Mouse (Mus musculus) forebrain, embryonic 15.5 days (tissue): Measurements from ENCODE around the gene Apom. TPM values are rescaled to one million over a fixed set of nuclear protein-coding genes. Genes with fewer than 3 reads are reported as not detected.
A peak's percentile ranks its signal among the peaks of the same experiment; 100 is the strongest.

Experiments
- ATAC-seq: fragments of 200-750 bp; cut with Nextera tagmentation; replicated peaks from 2 replicates; pipeline ENCODE4 v1.8.0; 2017; ENCODE audit warnings: mild to moderate bottlenecking, moderate TSS enrichment, moderate library complexity
- H3K27ac ChIP-seq: fragments of 300-500 bp; sonication (generic); replicated peaks from 2 replicates; pipeline ENCODE4 v1.5.1; 2015; ENCODE audit warnings: mild to moderate bottlenecking, inconsistent platforms
- H3K27me3 ChIP-seq: fragments of 300-500 bp; sonication (generic); 2 replicates; pipeline ENCODE4 v1.6.1; 2015; ENCODE audit warnings: inconsistent platforms
- H3K36me3 ChIP-seq: fragments of 300-500 bp; sonication (generic); 2 replicates; pipeline ENCODE4 v1.6.1; 2015; ENCODE audit warnings: mild to moderate bottlenecking, inconsistent platforms
- H3K4me1 ChIP-seq: fragments of 300-500 bp; sonication (generic); 2 replicates; pipeline ENCODE4 v1.6.1; 2015; ENCODE audit warnings: inconsistent platforms
- H3K4me2 ChIP-seq: fragments of 300-500 bp; sonication (generic); replicated peaks from 2 replicates; pipeline ENCODE4 v1.6.1; 2015; ENCODE audit warnings: mild to moderate bottlenecking, inconsistent platforms
- H3K4me3 ChIP-seq: fragments of 300-500 bp; sonication (generic); 2 replicates; pipeline ENCODE4 v1.5.1; 2015; ENCODE audit warnings: mild to moderate bottlenecking, inconsistent platforms
- H3K9ac ChIP-seq: fragments of 300-500 bp; sonication (generic); replicated peaks from 2 replicates; pipeline ENCODE4 v1.6.1; 2015; ENCODE audit warnings: mild to moderate bottlenecking, inconsistent platforms
- H3K9me3 ChIP-seq: fragments of 300-500 bp; sonication (generic); 2 replicates; pipeline ENCODE4 v1.6.1; 2016; ENCODE audit warnings: inconsistent platforms
- WGBS: fragments of 180-500 bp; shearing (Covaris S2); methylation state at CpG from one replicate; pipeline ENCODE4 v1.1.7; 2015; ENCODE audit warnings: mixed read lengths; 5-methylcytosine and 5-hydroxymethylcytosine counted together
- polyA plus RNA-seq: library from polyadenylated mRNA; unstranded; fragments of >200 nt; fragmentation: Nextera tagmentation; extraction: Ambion mirVana; gene quantifications from 2 replicates; pipeline ENCODE4 v1.2.1, GENCODE M21; 2015

Gene Apom
- 0.28 and 0.31 TPM in 2 replicates for polyA plus RNA-seq

DNA sequence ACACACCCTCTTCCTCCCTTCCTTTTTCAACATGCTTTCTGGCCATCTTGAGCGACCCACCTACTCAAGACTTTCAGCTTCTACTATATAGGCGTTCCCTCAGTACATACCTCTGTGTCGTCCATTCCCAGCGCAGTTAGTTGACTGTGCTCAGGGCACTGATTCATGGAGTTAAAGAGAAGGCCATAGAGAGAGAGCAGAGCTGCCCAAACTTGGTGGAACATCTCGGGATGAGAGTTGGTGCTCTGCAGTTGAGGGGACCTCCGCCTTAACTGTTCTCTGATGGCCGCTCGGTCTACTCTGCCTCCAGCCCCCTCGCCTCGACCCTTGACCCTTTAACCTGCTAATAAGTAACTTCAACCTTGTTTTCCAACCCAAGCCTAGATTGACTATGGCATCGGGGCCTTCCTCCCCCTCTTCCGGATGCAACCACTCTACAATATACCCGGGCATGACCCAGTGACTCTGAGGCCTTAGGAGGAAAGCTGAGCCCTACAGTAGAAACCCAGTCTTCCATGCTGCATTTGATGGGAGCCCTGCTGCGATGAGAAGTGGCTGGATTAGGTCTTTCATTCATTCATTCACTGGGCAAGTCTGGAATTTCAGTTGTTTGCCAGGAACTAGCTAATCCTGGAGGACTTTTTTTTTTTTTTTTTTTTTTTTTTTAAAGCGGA lies at the start of gene Apom:
Gene Apom (minus strand): TSS at position 551 of the 674 bp plus-strand sequence.
- Histone ChIP-seq H3K27ac (no peak within 1 kb of the TSS), H3K36me3 (no peaks in the 10 kb centered on the region), H3K9ac (no peak within 1 kb of the TSS), H3K4me1 (peaks cover 26% of the 10 kb centered on the region), H3K27me3 (no peaks in the 10 kb centered on the region), H3K4me2 (no peak within 1 kb of the TSS), H3K9me3 (no peaks in the 10 kb centered on the region), H3K4me3 (no peak within 1 kb of the TSS)
- no peak for ATAC-seq
- 83% methylated on average over 15 of the region's 15 CpGs for WGBS

DNA sequence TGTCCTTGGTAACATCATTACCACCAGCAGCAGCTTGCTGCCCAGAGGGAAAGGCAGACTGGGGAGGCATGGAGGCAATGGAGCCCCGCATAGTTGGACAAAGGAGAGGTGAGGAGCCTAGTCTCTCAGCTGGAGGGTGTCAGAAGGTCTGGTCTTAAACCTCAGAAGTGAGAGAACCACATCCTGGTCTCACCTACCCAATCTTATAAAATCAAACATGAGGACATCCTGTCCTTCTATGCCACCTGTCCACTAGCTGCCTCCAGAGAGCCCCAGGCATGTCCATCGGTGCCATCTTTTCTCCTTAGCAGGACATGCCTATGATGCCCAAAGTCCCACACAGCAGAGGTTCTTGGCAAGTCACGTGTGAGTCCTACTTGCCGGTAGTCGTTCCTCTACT lies 48.2 kb upstream of the Apom start:
- WGBS = 90% methylated on average over 5 of the region's 5 CpGs
- no peak for ATAC-seq
- Histone ChIP-seq H3K27ac (no peak overlapping the region), H3K27me3 (no peaks in the 10 kb centered on the region), H3K4me3 (no peak overlapping the region), H3K9ac (no peak overlapping the region), H3K4me2 (no peak overlapping the region), H3K36me3 (no peaks in the 10 kb centered on the region), H3K9me3 (no peaks in the 10 kb centered on the region), H3K4me1 (no peaks in the 10 kb centered on the region)

- no peaks in the 10 kb centered on the region for H3K4me1 ChIP-seq
- no peak for ATAC-seq
- H3K4me3 ChIP-seq = no peak overlapping the region
- no peaks in the 10 kb centered on the region for H3K36me3 ChIP-seq
- no peak overlapping the region for H3K4me2 ChIP-seq
- 10% methylated on average over 5 of the region's 5 CpGs for WGBS
- H3K27ac ChIP-seq = no peak overlapping the region
- H3K27me3 ChIP-seq = no peaks in the 10 kb centered on the region
- H3K9me3 ChIP-seq = no peaks in the 10 kb centered on the region
- no peak overlapping the region for H3K9ac ChIP-seq
These were observed 46.7 kb upstream of the Apom start for GRCm38 (mm10) chr17:35178528-35178927.

- H3K4me1 ChIP-seq = no peaks in the 10 kb centered on the region
- H3K9ac ChIP-seq = no peak within 1 kb of the TSS
- no peaks in the 10 kb centered on the region for H3K36me3 ChIP-seq
- no peak within 1 kb of the TSS for H3K4me2 ChIP-seq
- no peaks in the 10 kb centered on the region for H3K9me3 ChIP-seq
- WGBS = 38% methylated on average over 2 of the region's 2 CpGs
- no peaks in the 10 kb centered on the region for H3K27me3 ChIP-seq
- H3K4me3 ChIP-seq = no peak within 1 kb of the TSS
- no peak within 1 kb of the TSS for H3K27ac ChIP-seq
- ATAC-seq = no peak
These were observed 44.1 kb upstream of the Apom start, which contains the start of gene Aif1 for GRCm38 (mm10) chr17:35175968-35176367. Gene Aif1, minus strand, starts transcription at chr17:35176068.

- H3K4me1 ChIP-seq = no peaks in the 10 kb centered on the region
- WGBS = 74% methylated on average over 6 of the region's 6 CpGs
- H3K36me3 ChIP-seq = no peaks in the 10 kb centered on the region
- H3K4me2 ChIP-seq = no peak overlapping the region
- H3K27ac ChIP-seq = no peak overlapping the region
- no peak overlapping the region for H3K4me3 ChIP-seq
- no peak for ATAC-seq
- H3K27me3 ChIP-seq = no peaks in the 10 kb centered on the region
- no peak overlapping the region for H3K9ac ChIP-seq
- no peaks in the 10 kb centered on the region for H3K9me3 ChIP-seq
These were observed 43.5 kb upstream of the Apom start for GRCm38 (mm10) chr17:35175382-35175781.

GRCm38 (mm10) chr17:35174201-35174977 lies 42.5 kb upstream of the Apom start:
- Histone ChIP-seq H3K9me3 (no peaks in the 10 kb centered on the region), H3K4me2 (no peak overlapping the region), H3K27me3 (no peaks in the 10 kb centered on the region), H3K27ac (no peak overlapping the region), H3K4me3 (no peak overlapping the region), H3K9ac (no peak overlapping the region), H3K36me3 (no peaks in the 10 kb centered on the region), H3K4me1 (no peaks in the 10 kb centered on the region)
- WGBS = 77% methylated on average over 8 of the region's 8 CpGs
- ATAC-seq = no peak

GRCm38 (mm10) chr17:35173329-35173728 lies 41.5 kb upstream of the Apom start:
- WGBS = 69% methylated on average over 3 of the region's 3 CpGs
- no peaks in the 10 kb centered on the region for H3K36me3 ChIP-seq
- no peaks in the 10 kb centered on the region for H3K27me3 ChIP-seq
- no peaks in the 10 kb centered on the region for H3K4me1 ChIP-seq
- H3K4me2 ChIP-seq = no peak overlapping the region
- H3K9me3 ChIP-seq = no peaks in the 10 kb centered on the region
- ATAC-seq = no peak
- no peak overlapping the region for H3K27ac ChIP-seq
- no peak overlapping the region for H3K9ac ChIP-seq
- no peak overlapping the region for H3K4me3 ChIP-seq

DNA sequence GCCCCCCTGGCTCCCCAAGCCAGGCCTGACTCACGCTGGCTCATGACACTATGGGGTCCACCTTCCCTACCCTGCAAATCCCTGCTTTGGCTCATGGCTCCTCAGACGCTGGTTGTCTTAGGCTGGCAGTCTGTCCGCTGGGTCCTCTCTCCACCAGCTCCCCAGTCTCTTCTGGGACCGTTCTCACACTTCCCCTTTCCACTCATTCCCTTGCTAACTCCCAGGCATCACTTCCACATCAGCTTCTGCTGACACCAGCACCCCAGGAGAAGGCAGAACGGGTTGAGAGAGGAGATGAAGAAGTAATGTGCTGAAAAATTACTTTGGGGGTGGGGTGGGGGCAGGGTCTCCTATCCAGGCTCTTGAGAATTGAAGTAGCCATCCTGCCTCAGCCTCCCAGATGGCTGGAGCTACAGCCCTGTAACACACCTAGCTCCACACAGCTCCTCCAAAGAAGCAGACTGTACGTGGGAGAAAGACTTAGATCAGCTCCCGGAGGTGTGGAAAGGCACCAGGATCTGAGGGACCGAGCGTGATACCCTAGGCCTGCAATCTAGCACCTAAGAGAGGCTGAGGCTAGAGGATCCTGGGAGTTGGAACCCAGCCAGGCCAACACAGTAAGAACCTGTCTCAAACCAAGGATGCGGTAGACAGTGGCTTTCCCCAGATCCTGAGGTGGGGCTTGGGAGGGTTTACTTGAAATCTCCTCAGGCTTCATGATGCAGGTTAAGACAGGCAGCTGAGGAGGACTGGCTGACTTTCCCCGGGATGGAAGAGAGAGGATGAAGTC lies 40.8 kb upstream of the Apom start:
- Histone ChIP-seq H3K9ac (no peak overlapping the region), H3K36me3 (no peaks in the 10 kb centered on the region), H3K4me3 (no peak overlapping the region), H3K27ac (no peak overlapping the region), H3K27me3 (no peaks in the 10 kb centered on the region), H3K9me3 (no peaks in the 10 kb centered on the region), H3K4me1 (no peaks in the 10 kb centered on the region), H3K4me2 (no peak overlapping the region)
- no peak for ATAC-seq
- 69% methylated on average over 11 of the region's 11 CpGs for WGBS

GRCm38 (mm10) chr17:35168541-35169207 lies 36.8 kb upstream of the Apom start:
- Histone ChIP-seq H3K27me3 (no peaks in the 10 kb centered on the region), H3K4me1 (peaks cover 10% of the 10 kb centered on the region), H3K36me3 (no peaks in the 10 kb centered on the region), H3K9ac (no peak overlapping the region), H3K9me3 (no peaks in the 10 kb centered on the region), H3K4me3 (no peak overlapping the region), H3K4me2 (no peak overlapping the region), H3K27ac (peak overlapping the region; percentile 64)
- 20% methylated on average over 4 of the region's 4 CpGs for WGBS
- ATAC-seq = no peak

GRCm38 (mm10) chr17:35167794-35168193 lies 35.9 kb upstream of the Apom start:
- Histone ChIP-seq H3K4me3 (no peak overlapping the region), H3K9me3 (no peaks in the 10 kb centered on the region), H3K36me3 (no peaks in the 10 kb centered on the region), H3K4me2 (no peak overlapping the region), H3K27ac (no peak overlapping the region), H3K9ac (no peak overlapping the region), H3K4me1 (peaks cover 18% of the 10 kb centered on the region), H3K27me3 (no peaks in the 10 kb centered on the region)
- ATAC-seq = no peak
- 89% methylated on average over 7 of the region's 7 CpGs for WGBS

DNA sequence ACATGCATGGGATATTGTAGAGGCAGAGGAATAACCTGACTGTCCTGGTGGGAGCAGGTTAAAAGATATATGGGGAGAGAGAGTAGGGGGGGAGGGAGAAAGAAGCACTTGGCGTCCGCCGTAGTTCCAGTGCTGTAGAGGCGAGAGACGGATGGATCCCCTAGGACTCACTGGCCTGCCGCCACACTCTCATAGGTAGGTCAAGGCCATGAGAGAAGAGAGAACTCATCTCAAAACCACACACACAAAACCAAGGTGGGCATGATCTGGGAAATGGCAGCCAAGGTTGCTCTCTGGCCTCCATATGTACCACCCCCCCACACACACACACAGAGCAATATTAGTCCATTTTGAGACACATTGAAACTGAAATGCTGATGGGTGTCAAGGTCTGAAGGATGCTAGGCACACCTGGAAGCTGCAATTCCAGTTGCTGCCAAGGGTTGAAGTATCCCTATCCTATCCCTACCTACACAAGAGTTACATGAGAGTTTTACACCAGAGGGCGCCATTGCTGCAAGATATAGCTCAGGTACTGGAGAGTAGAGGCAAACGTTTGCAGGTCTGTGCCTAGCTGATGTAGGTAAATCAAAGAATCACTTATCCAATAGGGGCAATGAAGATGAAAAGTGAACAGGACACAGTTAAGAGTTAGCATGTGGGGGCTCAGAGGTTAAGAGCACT lies 34.6 kb upstream of the Apom start:
- H3K4me2 ChIP-seq = peak overlapping the region; percentile 95
- peak overlapping the region; percentile 99 for H3K27ac ChIP-seq
- H3K9me3 ChIP-seq = no peaks in the 10 kb centered on the region
- H3K27me3 ChIP-seq = no peaks in the 10 kb centered on the region
- no peak for ATAC-seq
- H3K4me3 ChIP-seq = peak overlapping the region; percentile 96
- H3K9ac ChIP-seq = peak overlapping the region; percentile 57; the same call in 1 of the 2 replicates
- peaks cover 31% of the 10 kb centered on the region for H3K4me1 ChIP-seq
- peaks cover 5% of the 10 kb centered on the region for H3K36me3 ChIP-seq
- 74% methylated on average over 8 of the region's 8 CpGs for WGBS
